Mouse (Mus musculus) hindbrain, embryonic 13.5 days (tissue): Measurements from ENCODE around the gene Npy4r. TPM values are rescaled to one million over a fixed set of nuclear protein-coding genes. Genes with fewer than 3 reads are reported as not detected.

ENCODE experiments used
- ATAC-seq: fragments of 200-750 bp; cut with Nextera tagmentation; 2 replicates; pipeline ENCODE4 v1.8.0; 2017; ENCODE audit warnings: moderate TSS enrichment; ENCODE audit not compliant: low FRiP score
- H3K27ac ChIP-seq: fragments of 300-500 bp; sonication (generic); 2 replicates; pipeline ENCODE4 v1.5.1; 2015; ENCODE audit warnings: inconsistent platforms, mild to moderate bottlenecking, moderate library complexity
- H3K27me3 ChIP-seq: fragments of 300-500 bp; sonication (generic); 2 replicates; pipeline ENCODE4 v1.6.1; 2015; ENCODE audit warnings: mild to moderate bottlenecking, inconsistent platforms
- H3K36me3 ChIP-seq: fragments of 300-500 bp; sonication (generic); 2 replicates; pipeline ENCODE4 v1.6.1; 2015; ENCODE audit warnings: mild to moderate bottlenecking, inconsistent platforms
- H3K4me1 ChIP-seq: fragments of 300-500 bp; sonication (generic); replicated peaks from 2 replicates; pipeline ENCODE4 v1.6.1; 2015; ENCODE audit warnings: inconsistent platforms
- H3K4me2 ChIP-seq: fragments of 300-500 bp; sonication (generic); 2 replicates; pipeline ENCODE4 v1.6.1; 2015; ENCODE audit warnings: inconsistent platforms, mild to moderate bottlenecking, moderate library complexity
- H3K4me3 ChIP-seq: fragments of 300-500 bp; sonication (generic); 2 replicates; pipeline ENCODE4 v1.5.1; 2015; ENCODE audit warnings: mild to moderate bottlenecking, inconsistent platforms
- H3K9ac ChIP-seq: fragments of 300-500 bp; sonication (generic); 2 replicates; pipeline ENCODE4 v1.6.1; 2015; ENCODE audit warnings: mild to moderate bottlenecking, inconsistent platforms
- H3K9me3 ChIP-seq: fragments of 300-500 bp; sonication (generic); 2 replicates; pipeline ENCODE4 v1.6.1; 2016; ENCODE audit warnings: inconsistent platforms
- WGBS: fragments of 180-500 bp; shearing (Covaris S2); methylation state at CpG from one replicate; pipeline ENCODE4 v1.1.7; 2015; 5-methylcytosine and 5-hydroxymethylcytosine counted together
- polyA plus RNA-seq: library from polyadenylated mRNA; unstranded; fragments of >200 nt; fragmentation: Nextera tagmentation; extraction: Ambion mirVana; gene quantifications from 2 replicates; pipeline ENCODE4 v1.2.1, GENCODE M21; 2015

The Npy4r gene
- 0.13 and 0.18 TPM in 2 replicates for polyA plus RNA-seq

- H3K9ac ChIP-seq: no peak within 1 kb of the TSS
- no peak within 1 kb of the TSS for H3K4me3 ChIP-seq
- WGBS: 21% methylated on average over 16 of the region's 16 CpGs
- peaks cover 10% of the 10 kb centered on the region for H3K4me1 ChIP-seq
- H3K27ac ChIP-seq: no peak within 1 kb of the TSS
- H3K36me3 ChIP-seq: no peaks in the 10 kb centered on the region
- H3K4me2 ChIP-seq: 0 out of 2 replicates have a peak within 1 kb of the TSS, but pooled peaks have one; percentile 13
- H3K27me3 ChIP-seq: 0 out of 2 replicates have a peak, but pooled peaks cover 7% of the 10 kb centered on the region
- no peaks in the 10 kb centered on the region for H3K9me3 ChIP-seq
- ATAC-seq: no peak
Observed at GRCm38 (mm10) chr14:34152342-34152741, at the start of gene Npy4r. TSS of gene Npy4r (minus strand) at chr14:34152489.

GRCm38 (mm10) chr14:34201231-34202035 lies 49.1 kb upstream of the Npy4r start, which contains the start of gene Gprin2:
TSS of gene Gprin2 (minus strand) at chr14:34201653.
- peak within 1 kb of the TSS; percentile 88 for H3K9ac ChIP-seq
- WGBS: 5% methylated on average over 47 of the region's 52 CpGs
- no peaks in the 10 kb centered on the region for H3K9me3 ChIP-seq
- peak within 1 kb of the TSS; percentile 77 for H3K4me2 ChIP-seq
- H3K27me3 ChIP-seq: peaks cover 17% of the 10 kb centered on the region; the same call in 1 of the 2 replicates
- H3K27ac ChIP-seq: peak within 1 kb of the TSS; percentile 85
- H3K4me1 ChIP-seq: peaks cover 23% of the 10 kb centered on the region
- H3K36me3 ChIP-seq: no peaks in the 10 kb centered on the region
- peak within 1 kb of the TSS; percentile 82 for H3K4me3 ChIP-seq
- ATAC-seq: peak; percentile 70

- Histone ChIP-seq H3K9me3 (no peaks in the 10 kb centered on the region), H3K27me3 (peaks cover 17% of the 10 kb centered on the region; the same call in 1 of the 2 replicates), H3K4me3 (peak overlapping the region; percentile 82), H3K27ac (peak overlapping the region; percentile 85), H3K4me1 (peaks cover 26% of the 10 kb centered on the region), H3K36me3 (no peaks in the 10 kb centered on the region), H3K9ac (peak overlapping the region; percentile 88), H3K4me2 (peak overlapping the region; percentile 77)
- 2% methylated on average over 19 of the region's 19 CpGs for WGBS
- ATAC-seq: peak; percentile 88
Observed at GRCm38 (mm10) chr14:34200738-34201230, 48.5 kb upstream of the Npy4r start.

- 52% methylated on average over 4 of the region's 4 CpGs for WGBS
- peaks cover 26% of the 10 kb centered on the region for H3K4me1 ChIP-seq
- no peak overlapping the region for H3K4me3 ChIP-seq
- H3K36me3 ChIP-seq: peaks cover 28% of the 10 kb centered on the region
- H3K4me2 ChIP-seq: no peak overlapping the region
- H3K27me3 ChIP-seq: no peaks in the 10 kb centered on the region
- ATAC-seq: no peak
- H3K9ac ChIP-seq: no peak overlapping the region
- no peak overlapping the region for H3K27ac ChIP-seq
- H3K9me3 ChIP-seq: no peaks in the 10 kb centered on the region
Observed at GRCm38 (mm10) chr14:34196706-34197105, 44.4 kb upstream of the Npy4r start.

GRCm38 (mm10) chr14:34195466-34195865 lies 43.2 kb upstream of the Npy4r start:
- Histone ChIP-seq H3K4me1 (peaks cover 23% of the 10 kb centered on the region), H3K4me3 (no peak overlapping the region), H3K27me3 (no peaks in the 10 kb centered on the region), H3K9ac (no peak overlapping the region), H3K9me3 (no peaks in the 10 kb centered on the region), H3K36me3 (peaks cover 32% of the 10 kb centered on the region), H3K27ac (no peak overlapping the region), H3K4me2 (no peak overlapping the region)
- ATAC-seq: no peak
- WGBS: 92% methylated on average over 15 of the region's 15 CpGs

- Histone ChIP-seq H3K4me2 (no peak overlapping the region), H3K27me3 (no peaks in the 10 kb centered on the region), H3K4me3 (no peak overlapping the region), H3K27ac (no peak overlapping the region), H3K9me3 (no peaks in the 10 kb centered on the region), H3K36me3 (peaks cover 36% of the 10 kb centered on the region), H3K9ac (no peak overlapping the region), H3K4me1 (peaks cover 9% of the 10 kb centered on the region; the same call in 1 of the 2 replicates)
- WGBS: 77% methylated on average over 4 of the region's 4 CpGs
- no peak for ATAC-seq
Observed at GRCm38 (mm10) chr14:34193879-34194278, 41.6 kb upstream of the Npy4r start.

GRCm38 (mm10) chr14:34190361-34190760 lies 38.1 kb upstream of the Npy4r start:
- peaks cover 40% of the 10 kb centered on the region for H3K36me3 ChIP-seq
- no peaks in the 10 kb centered on the region for H3K27me3 ChIP-seq
- H3K9ac ChIP-seq: no peak overlapping the region
- no peaks in the 10 kb centered on the region for H3K9me3 ChIP-seq
- H3K4me2 ChIP-seq: no peak overlapping the region
- H3K4me3 ChIP-seq: no peak overlapping the region
- 80% methylated on average over 7 of the region's 7 CpGs for WGBS
- no peak overlapping the region for H3K27ac ChIP-seq
- no peak for ATAC-seq
- H3K4me1 ChIP-seq: no peaks in the 10 kb centered on the region

GRCm38 (mm10) chr14:34188629-34189028 lies 36.3 kb upstream of the Npy4r start:
- Histone ChIP-seq H3K4me2 (no peak overlapping the region), H3K27ac (no peak overlapping the region), H3K9me3 (no peaks in the 10 kb centered on the region), H3K4me3 (no peak overlapping the region), H3K36me3 (peaks cover 23% of the 10 kb centered on the region; the same call in 1 of the 2 replicates), H3K27me3 (no peaks in the 10 kb centered on the region), H3K4me1 (no peaks in the 10 kb centered on the region), H3K9ac (no peak overlapping the region)
- ATAC-seq: no peak
- 72% methylated on average over 5 of the region's 5 CpGs for WGBS

GRCm38 (mm10) chr14:34183101-34183500 lies 30.8 kb upstream of the Npy4r start:
- H3K36me3 ChIP-seq: peaks cover 5% of the 10 kb centered on the region; the same call in 1 of the 2 replicates
- no peak overlapping the region for H3K9ac ChIP-seq
- no peak overlapping the region for H3K4me3 ChIP-seq
- H3K4me2 ChIP-seq: no peak overlapping the region
- H3K27me3 ChIP-seq: no peaks in the 10 kb centered on the region
- H3K27ac ChIP-seq: no peak overlapping the region
- H3K9me3 ChIP-seq: peaks cover 9% of the 10 kb centered on the region; the same call in 1 of the 2 replicates
- ATAC-seq: no peak
- WGBS: 87% methylated on average over 1 of the region's 1 CpGs
- H3K4me1 ChIP-seq: no peaks in the 10 kb centered on the region

GRCm38 (mm10) chr14:34179351-34179750 lies 27.1 kb upstream of the Npy4r start:
- Histone ChIP-seq H3K4me1 (no peaks in the 10 kb centered on the region), H3K4me3 (no peak overlapping the region), H3K36me3 (peaks cover 4% of the 10 kb centered on the region; the same call in 1 of the 2 replicates), H3K4me2 (no peak overlapping the region), H3K9ac (no peak overlapping the region), H3K27me3 (no peaks in the 10 kb centered on the region), H3K9me3 (peaks cover 9% of the 10 kb centered on the region; the same call in 1 of the 2 replicates), H3K27ac (no peak overlapping the region)
- ATAC-seq: no peak
- WGBS: 94% methylated on average over 3 of the region's 3 CpGs

- no peak overlapping the region for H3K9ac ChIP-seq
- no peaks in the 10 kb centered on the region for H3K36me3 ChIP-seq
- 91% methylated on average over 3 of the region's 3 CpGs for WGBS
- ATAC-seq: no peak
- H3K4me2 ChIP-seq: no peak overlapping the region
- no peaks in the 10 kb centered on the region for H3K27me3 ChIP-seq
- no peak overlapping the region for H3K27ac ChIP-seq
- H3K9me3 ChIP-seq: no peaks in the 10 kb centered on the region
- H3K4me3 ChIP-seq: no peak overlapping the region
- H3K4me1 ChIP-seq: no peaks in the 10 kb centered on the region
Observed at GRCm38 (mm10) chr14:34171107-34171506, 18.8 kb upstream of the Npy4r start.

- H3K36me3 ChIP-seq: no peaks in the 10 kb centered on the region
- no peak for ATAC-seq
- H3K4me1 ChIP-seq: peaks cover 10% of the 10 kb centered on the region
- no peak overlapping the region for H3K9ac ChIP-seq
- no peaks in the 10 kb centered on the region for H3K9me3 ChIP-seq
- 56% methylated on average over 12 of the region's 12 CpGs for WGBS
- H3K27me3 ChIP-seq: 0 out of 2 replicates have a peak, but pooled peaks cover 7% of the 10 kb centered on the region
- H3K4me3 ChIP-seq: no peak overlapping the region
- H3K27ac ChIP-seq: no peak overlapping the region
- no peak overlapping the region for H3K4me2 ChIP-seq
Observed at GRCm38 (mm10) chr14:34155752-34156151, 3.5 kb upstream of the Npy4r start.
